Mouse (Mus musculus): ENCODE measurements around the gene Vps54. TPM values are rescaled to one million over a fixed set of nuclear protein-coding genes. Genes with fewer than 3 reads are reported as not detected.

Vps54 gene
- total RNA-seq, 2 experiments from 2014 or later = 25.2 to 26.1 TPM

- DNase-seq (ENCODE audit: low spot score in 2 of 2) = no peak
Measured at GRCm38 (mm10) chr11:21332639-21333295, 93.7 kb downstream of the Vps54 start.

GRCm38 (mm10) chr11:21337855-21338254 is 98.8 kb downstream of the Vps54 start:
- no peak for DNase-seq (ENCODE audit: low spot score in 2 of 2)

- no peak for DNase-seq (ENCODE audit: low spot score in 2 of 2)
Measured at GRCm38 (mm10) chr11:21339088-21339487, 100.0 kb downstream of the Vps54 start.

- DNase-seq (ENCODE audit: low spot score in 2 of 2) = no peak
Measured at GRCm38 (mm10) chr11:21343490-21343889, 104.4 kb downstream of the Vps54 start.

- no peak for DNase-seq (ENCODE audit: low spot score in 2 of 2)
Measured at GRCm38 (mm10) chr11:21346020-21346419, 106.9 kb downstream of the Vps54 start.

- DNase-seq (ENCODE audit: low spot score in 2 of 2) = no peak
Measured at GRCm38 (mm10) chr11:21348890-21349289, 109.8 kb downstream of the Vps54 start.

GRCm38 (mm10) chr11:21351296-21351695 is 112.2 kb downstream of the Vps54 start:
- DNase-seq (ENCODE audit: low spot score in 2 of 2) = no peak

GRCm38 (mm10) chr11:21363144-21363940 is 124.3 kb downstream of the Vps54 start:
- DNase-seq (ENCODE audit: low spot score in 2 of 2) = no peak

- DNase-seq (ENCODE audit: low spot score in 2 of 2) = no peak
Measured at GRCm38 (mm10) chr11:21368466-21368865, 129.4 kb downstream of the Vps54 start.

GRCm38 (mm10) chr11:21369248-21370016 is 130.4 kb downstream of the Vps54 start:
- DNase-seq (ENCODE audit: low spot score in 2 of 2) = no peak

GRCm38 (mm10) chr11:21370399-21371121 is 131.5 kb downstream of the Vps54 start:
- DNase-seq (ENCODE audit: low spot score in 2 of 2) = peak; percentile 57 to 77

Small RNA genes within 50 kb of the gene (microRNA-seq; reads per million reads assigned to microRNA genes)
- gene Mir1933 = 0 to 0.28 reads per million in 2 experiments

Other genes starting within 250 kb of the Vps54 start
- gene Peli1, start 148.0 kb upstream of the Vps54 start, total RNA-seq (2021) = 10 to 100 TPM; 56.5 to 59.4 TPM
- 10 to 100 TPM; 63.4 to 75.9 TPM for gene Ugp2, start 131.9 kb downstream of the Vps54 start, total RNA-seq (2021)

Measured in layer of hippocampus, postnatal 14 days (tissue).